Mouse (Mus musculus): ENCODE results near the gene Exoc2.

Exoc2 gene

GRCm38 (mm10) chr13:30894015-30894634 lies 79.8 kb downstream of the Exoc2 start:
- DNase-seq (ENCODE audit: low read depth, low spot score): no peak

DNA sequence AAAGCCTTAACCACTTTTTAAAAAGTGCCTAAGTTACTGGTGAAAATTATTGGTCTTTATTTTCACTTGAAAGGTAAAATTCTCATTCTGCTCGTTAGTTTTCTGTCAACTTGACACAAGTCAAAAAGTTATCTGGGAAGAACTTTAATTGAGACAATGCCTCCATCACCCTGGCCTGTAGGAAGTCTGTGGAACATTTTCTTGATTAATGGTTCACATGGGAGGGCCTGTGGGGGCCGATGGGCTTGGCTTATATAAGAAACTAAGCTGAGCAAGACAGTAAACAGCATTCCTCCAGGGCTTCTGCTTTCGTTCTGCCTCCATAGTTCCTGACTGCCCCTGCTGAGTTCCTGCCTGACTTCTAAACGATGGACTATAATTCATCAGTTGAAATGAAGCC lies 81.6 kb downstream of the Exoc2 start:
- no peak for DNase-seq (ENCODE audit: low read depth, low spot score)

DNA sequence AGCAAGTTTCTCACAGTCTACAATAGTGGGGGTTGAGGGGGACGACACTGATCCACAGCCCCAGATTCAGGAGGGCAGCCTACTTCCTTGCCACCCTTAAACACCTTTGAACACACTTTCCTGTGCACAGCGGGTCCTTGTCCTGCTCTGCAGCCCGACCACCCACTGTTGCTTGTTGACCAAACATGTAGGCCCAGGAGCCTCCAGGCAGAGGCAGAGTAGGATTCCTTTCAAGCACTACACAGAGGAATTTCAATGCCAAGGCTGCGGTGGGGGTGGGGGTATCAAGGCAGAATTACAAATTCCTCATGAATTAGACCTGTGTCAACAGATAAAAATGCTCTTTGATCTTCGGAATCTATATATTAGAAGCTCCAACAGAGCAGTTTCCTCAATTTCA lies 82.7 kb downstream of the Exoc2 start:
- no peak for DNase-seq (ENCODE audit: low read depth, low spot score)

DNA sequence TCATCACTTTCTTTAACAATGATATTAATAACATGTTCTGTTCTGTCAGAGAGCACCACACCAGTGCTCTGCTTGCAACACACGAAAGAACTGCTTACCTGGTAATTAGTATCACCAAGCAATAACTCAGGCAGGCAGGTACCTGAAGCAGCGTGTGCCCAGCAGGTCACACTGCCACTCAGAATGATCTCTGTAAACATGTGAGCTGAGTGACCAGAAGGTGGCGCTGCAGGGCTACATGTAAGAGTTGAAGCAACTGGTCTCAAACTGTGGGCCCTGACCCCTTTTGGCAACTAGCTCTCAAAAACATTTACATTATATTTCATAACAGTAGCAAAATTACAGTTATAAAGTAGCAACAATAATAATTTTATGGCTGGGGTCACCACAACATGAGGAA lies 85.4 kb downstream of the Exoc2 start:
- DNase-seq (ENCODE audit: low read depth, low spot score): peak; percentile 51

GRCm38 (mm10) chr13:30880310-30880709 lies 93.6 kb downstream of the Exoc2 start:
- DNase-seq (ENCODE audit: low read depth, low spot score): no peak

GRCm38 (mm10) chr13:30879871-30880270 lies 94.0 kb downstream of the Exoc2 start:
- no peak for DNase-seq (ENCODE audit: low read depth, low spot score)

DNA sequence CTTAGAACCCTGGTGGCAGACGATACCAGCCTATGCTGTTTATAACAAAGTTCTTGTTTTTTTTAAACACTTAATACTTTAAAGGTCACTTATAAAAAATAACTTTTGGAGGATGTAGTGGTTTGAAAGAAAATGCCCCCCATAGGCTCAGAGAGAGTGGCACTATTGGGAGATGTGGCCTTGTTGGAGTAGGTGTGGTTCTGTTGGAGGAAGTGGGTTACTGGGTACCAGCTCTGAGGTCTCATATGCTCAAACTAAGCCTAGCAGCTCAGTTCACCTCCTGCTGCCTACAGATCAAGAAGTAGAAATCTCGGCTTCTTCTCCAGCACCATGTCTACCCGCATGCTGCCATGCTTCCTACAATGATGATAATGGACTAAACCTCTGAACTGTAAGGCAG lies 98.1 kb downstream of the Exoc2 start:
- DNase-seq (ENCODE audit: low read depth, low spot score): no peak

DNA sequence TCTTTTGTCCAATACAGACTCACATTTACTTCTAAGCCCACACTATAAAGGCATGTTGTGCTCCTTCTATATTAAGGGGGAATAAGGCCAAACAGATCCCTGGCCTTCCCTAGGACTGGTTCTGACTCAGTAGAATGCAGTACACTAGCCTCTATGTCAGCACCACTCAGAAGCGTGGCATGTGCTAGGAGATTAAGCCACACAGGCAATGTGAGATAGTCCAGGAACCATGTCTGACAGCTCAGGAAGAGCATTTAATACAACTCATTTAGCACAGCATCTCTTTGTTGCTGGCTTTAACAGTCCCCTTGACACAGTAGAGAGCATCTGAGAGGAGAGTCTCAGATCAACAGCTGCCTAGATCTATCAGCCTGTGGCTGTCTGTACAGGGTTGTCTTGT lies 100.4 kb downstream of the Exoc2 start:
- DNase-seq (ENCODE audit: low read depth, low spot score): no peak

DNA sequence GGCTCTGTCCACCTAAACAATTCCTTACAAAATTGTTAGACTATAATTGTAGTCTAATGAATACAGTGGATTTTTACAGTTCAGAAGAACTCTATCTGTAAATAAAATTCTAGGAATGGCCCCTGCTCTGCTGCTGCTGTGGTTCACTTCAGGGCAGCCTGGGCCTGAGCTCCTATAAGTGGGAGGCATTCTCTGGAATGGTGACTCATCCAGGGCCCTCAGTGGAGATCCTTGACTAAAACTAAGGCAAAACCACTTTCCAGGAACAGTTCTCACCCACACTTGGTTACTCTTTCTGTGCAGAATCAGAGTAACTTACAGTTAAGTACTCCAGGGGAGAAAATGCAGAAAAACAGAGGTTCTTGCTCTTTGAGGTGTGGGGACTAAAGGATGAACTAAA lies 108.4 kb downstream of the Exoc2 start:
- DNase-seq (ENCODE audit: low read depth, low spot score): no peak

DNA sequence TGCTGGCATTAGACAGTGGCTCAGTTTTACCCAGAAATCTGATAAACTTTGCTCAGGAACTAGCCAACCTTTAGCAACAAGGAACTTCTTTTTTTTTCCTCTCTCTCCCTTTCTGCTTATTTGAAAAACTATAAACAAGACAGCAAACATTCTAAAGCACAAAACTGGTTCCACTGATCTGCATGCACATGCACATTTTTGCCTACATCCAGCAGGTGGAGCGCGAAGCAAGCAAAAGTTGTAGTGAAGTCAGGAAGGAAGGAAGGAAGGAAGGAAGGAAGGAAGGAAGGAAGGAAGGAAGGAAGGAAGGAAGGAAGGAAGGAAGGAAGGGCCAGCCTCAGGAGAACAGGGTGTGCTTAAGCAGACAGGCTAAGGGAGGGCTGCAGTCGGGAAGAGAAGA lies 109.9 kb downstream of the Exoc2 start:
- DNase-seq (ENCODE audit: low read depth, low spot score): no peak

DNA sequence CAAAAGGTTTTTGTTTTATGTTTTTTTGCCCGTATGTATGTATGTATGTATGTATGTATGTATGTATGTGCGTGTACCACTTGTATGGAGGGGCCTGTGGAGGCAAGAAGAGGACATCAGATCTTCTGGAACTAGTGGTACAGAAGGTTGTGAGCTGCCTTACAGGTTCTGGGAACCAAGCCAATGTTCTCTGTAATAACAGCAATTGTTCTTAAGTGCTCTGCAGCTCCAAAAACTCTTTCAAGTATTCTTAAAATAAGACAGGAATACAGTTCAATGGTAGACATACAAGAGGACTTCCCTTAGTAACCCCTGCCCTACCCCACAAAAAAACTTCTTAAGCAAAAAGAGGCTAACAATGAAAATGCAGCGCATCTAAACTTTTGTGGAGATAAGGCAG lies 115.5 kb downstream of the Exoc2 start:
- no peak for DNase-seq (ENCODE audit: low read depth, low spot score)

- no peak for DNase-seq (ENCODE audit: low read depth, low spot score)
Observed at GRCm38 (mm10) chr13:30850736-30851135, 123.2 kb downstream of the Exoc2 start.

DNA sequence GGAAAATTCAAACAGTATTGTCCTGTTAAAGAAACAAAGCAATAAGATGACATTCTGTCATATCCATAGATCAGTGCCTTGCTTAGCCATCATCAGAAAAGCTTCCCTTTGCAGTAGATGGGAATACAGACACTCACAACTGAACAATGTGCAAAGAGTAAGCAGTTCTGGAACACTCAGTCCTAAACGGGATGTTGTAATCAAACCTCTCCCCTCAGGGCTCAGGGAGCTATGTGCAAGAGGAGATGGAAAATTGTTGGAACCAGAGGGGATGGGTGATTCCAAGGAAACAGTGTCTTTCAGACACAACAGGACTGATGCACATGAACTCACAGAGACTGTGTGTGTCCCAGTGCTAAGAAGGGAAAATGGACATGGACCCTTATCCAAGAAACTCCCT lies 125.9 kb downstream of the Exoc2 start:
- no peak for DNase-seq (ENCODE audit: low read depth, low spot score)

DNA sequence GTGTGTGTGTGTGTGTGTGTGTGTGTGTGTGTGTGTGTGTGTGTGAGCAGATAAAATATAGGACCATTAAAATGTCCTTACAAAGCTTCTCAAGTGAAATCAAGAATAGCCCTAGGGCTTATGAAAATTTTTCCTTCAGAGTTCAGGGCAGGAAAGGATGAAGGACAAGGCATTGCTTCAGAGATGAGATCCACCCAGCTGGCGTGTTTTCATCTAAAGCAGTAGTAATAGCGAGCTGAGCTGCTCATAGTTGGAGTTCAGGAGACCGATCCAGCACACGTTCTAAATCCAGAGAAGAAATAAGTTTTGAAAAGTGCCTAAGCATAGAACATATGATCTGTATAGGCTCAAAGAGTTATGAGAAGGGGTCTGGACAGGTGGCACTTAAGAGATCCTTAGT lies 127.4 kb downstream of the Exoc2 start:
- DNase-seq (ENCODE audit: low read depth, low spot score): no peak

GRCm38 (mm10) chr13:30843049-30843448 lies 130.8 kb downstream of the Exoc2 start:
- DNase-seq (ENCODE audit: low read depth, low spot score): no peak

DNA sequence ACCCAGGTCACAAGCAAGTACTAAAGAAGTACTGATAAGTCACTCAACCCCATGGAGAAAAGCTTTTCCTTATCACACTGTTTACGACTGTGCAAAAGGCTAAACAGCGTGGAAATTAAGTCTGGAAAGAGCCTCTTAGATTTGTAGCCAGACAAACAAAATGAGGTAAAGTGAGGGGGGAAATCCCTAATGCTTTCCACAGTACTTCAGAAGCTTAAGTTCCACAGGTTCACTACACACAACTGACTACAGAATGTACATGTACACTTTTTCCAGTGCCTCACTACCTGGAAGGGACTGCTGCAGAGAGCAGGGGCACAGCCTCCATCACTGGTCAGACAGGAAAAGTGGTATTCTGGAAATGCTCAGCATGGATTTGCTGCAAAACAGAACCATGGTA lies 132.1 kb downstream of the Exoc2 start:
- DNase-seq (ENCODE audit: low read depth, low spot score): no peak

GRCm38 (mm10) chr13:30841306-30841705 lies 132.6 kb downstream of the Exoc2 start:
- no peak for DNase-seq (ENCODE audit: low read depth, low spot score)

DNA sequence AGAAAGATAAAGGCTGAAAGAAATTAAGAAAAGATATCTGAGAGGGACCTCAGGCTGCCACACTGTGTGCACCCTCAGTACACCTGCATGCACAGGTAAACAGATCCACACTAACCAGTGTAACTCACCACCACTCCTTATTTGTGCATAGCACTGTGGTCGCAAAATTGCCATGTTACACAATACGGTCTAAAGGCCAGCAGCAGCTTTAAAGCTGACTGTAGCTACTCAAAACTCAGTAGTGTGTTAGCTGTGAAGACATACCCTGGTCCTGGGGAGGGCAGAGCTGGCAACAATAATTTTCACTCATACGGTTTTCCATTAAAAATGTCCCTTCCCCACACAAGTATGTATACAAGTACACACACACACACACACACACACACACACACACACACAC lies 133.2 kb downstream of the Exoc2 start:
- no peak for DNase-seq (ENCODE audit: low read depth, low spot score)

DNA sequence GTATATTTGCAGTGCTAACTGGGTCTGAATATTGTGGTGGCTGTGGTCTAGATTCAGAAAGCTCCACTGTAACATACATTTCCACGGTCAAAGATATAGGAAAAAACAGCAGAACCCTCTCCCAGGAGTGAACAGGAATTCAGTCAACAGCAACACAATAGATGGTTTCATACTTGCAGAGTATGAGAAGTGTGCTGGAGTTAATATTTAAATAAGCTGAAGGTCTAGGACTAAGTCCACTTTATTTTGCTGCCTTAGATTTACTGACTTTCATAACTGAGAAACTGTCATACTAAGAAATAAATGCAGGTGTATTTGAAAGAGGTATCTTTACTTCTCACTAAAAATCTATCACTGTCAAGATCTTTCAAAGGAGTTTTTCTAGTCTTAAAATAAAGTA lies 137.6 kb downstream of the Exoc2 start:
- DNase-seq (ENCODE audit: low read depth, low spot score): no peak

- no peak for DNase-seq (ENCODE audit: low read depth, low spot score)
Observed at GRCm38 (mm10) chr13:30834859-30835258, 139.0 kb downstream of the Exoc2 start.

- no peak for DNase-seq (ENCODE audit: low read depth, low spot score)
Observed at GRCm38 (mm10) chr13:30834349-30834748, 139.5 kb downstream of the Exoc2 start.

DNA sequence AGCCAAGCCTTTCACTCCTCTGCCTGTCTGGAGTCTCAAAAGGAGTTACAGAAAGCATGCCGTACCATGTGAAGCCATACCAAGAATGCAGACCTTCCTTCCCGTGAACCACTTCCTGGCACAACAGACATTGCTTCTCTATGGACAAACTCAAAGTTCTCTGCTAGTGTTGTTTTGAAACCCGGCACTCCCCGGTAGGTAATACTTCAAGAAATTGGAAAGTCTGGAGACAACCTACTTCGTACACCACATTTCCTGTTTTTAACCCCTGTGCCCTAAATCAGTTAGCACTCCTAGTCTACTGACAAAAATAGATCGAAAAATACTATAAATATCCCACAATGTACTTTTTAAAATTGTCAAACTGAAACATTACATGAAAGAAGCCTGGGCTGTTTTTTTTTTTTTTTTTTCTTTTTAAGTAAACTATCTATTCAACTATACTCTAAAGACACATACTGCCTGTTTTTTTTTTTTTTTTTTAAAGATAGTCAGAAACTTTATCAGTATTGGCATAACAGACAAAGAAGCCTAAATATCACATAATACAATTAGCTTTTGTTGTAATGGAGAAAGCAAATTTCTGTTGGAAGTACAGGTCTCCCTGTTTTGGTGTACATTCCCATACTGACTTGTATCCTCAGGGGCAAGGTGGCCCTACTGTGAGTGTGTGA lies 140.3 kb downstream of the Exoc2 start:
- DNase-seq (ENCODE audit: low read depth, low spot score): no peak

- DNase-seq (ENCODE audit: low read depth, low spot score): no peak
Observed at GRCm38 (mm10) chr13:30831369-30831768, 142.5 kb downstream of the Exoc2 start.

DNA sequence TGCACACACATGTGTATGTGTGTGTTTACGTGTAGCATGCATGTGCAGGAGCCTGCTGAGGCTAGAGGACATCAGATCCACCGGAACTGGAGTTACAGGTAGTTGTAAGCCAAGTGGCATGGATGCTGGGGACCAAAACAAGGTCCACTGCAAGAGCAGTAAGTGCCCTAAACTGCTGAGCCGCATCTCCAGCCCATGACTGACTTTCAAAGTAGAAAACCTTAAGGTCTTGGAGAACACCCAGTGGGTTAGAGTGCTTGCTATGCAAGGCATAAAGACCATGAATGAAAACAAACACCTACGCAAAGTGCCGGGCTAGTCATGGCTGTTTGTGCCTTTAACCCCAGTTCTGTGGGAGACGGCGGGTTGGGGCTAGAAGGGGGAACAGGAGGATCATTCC lies 147.4 kb downstream of the Exoc2 start:
- no peak for DNase-seq (ENCODE audit: low read depth, low spot score)

All from c-Kit-negative CD71-positive TER-119-positive erythroid progenitor cells, embryonic 14.5 days (primary cell).